Comparison of ENCODE assay signal across 8 mouse cellular contexts in the genomic region with DNA sequence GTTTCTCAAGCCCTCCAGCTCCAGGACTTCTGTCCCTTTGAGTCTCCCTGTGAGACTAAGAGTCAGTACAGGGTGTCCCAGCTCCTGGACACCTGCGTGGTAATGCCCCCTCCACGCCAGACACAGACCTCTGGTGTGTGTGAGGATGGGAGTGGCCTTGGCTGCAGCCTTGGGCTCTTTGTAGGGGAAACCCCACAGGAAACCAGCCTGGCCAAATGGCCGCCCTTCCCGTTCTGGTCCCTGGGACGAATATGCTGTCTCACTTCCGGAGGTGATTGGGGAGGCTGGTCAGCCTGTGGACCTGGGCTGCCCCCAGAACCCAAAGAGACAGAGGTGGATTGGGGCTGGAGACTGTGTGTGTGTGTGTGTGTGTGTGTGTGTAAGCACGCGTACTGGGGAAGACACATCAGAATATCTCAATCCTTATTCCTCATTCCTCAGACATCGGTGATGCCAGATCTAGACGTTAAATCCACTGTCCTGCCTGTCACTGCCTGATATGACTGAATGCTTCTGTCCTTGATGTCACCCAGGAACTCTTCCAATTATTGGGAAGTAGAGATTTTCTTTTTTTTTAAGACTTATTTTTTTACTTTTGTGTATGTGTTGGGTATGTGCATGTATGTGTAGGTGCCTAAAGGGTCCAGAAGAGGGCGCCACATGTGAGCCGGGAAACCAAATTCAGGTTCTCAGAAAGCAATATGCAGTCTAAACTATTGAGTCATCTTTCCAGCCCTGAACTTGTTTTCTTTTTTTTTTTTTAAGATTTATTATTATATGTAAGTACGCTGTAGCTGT. TPM values are rescaled to one million over a fixed set of nuclear protein-coding genes. Genes with fewer than 3 reads are reported as not detected.
DNase-seq lines count a peak whose midpoint lies in the region; ATAC-seq and TF ChIP-seq lines count a peak whose summit lies in the region.

No protein-coding gene starts in this region.

- no peaks in the 10 kb centered on the region for H3K9me3 ChIP-seq in MEL (replicated peaks; ENCODE audit: insufficient read depth, low read length)

- no peak for TF ChIP-seq RAD21 in MEL (IDR thresholded peaks at IDR 0.05; ENCODE audit: low read depth, low read length)

- ATAC-seq in megakaryocyte progenitor cell, adult 5-6 weeks (replicated peaks; ENCODE audit: poor library complexity) = peak; percentile 15

- H3K4me3 ChIP-seq in MEL (ENCODE audit: control insufficient read depth in 1 of 2, insufficient read depth in 1 of 2, low read depth in 2 of 2, low read length in 2 of 2) = peak overlapping the region; percentile 58 to 72
- H3K4me3 ChIP-seq in embryonic fibroblast, embryonic 13.5 days (ENCODE audit: insufficient read depth, low read length) = peak overlapping the region; percentile 79

- no peaks in the 10 kb centered on the region for H3K27me3 ChIP-seq in MEL (ENCODE audit: control insufficient read depth in 1 of 2, insufficient read depth in 2 of 2, low read length in 2 of 2)

- peak overlapping the region; percentile 45 for H3K27ac ChIP-seq in MEL (ENCODE audit: control insufficient read depth, low read depth, low read length)
- peak overlapping the region; percentile 96 for H3K27ac ChIP-seq in embryonic fibroblast, embryonic 13.5 days (ENCODE audit: insufficient read depth, low read length)

- no peak for TF ChIP-seq POLR2A in MEL (IDR thresholded peaks at IDR 0.05; ENCODE audit: control insufficient read depth in 1 of 2, insufficient read depth in 1 of 2, low read depth in 1 of 2, low read length in 2 of 2, poor library complexity in 1 of 2)
- peak; percentile 9 for TF ChIP-seq POLR2A in embryonic fibroblast, embryonic 13.5 days (IDR thresholded peaks at IDR 0.05; ENCODE audit: low read depth, low read length)

- peaks cover 0 to 26% of the 10 kb centered on the region in 2 experiments for H3K4me1 ChIP-seq in MEL (ENCODE audit: control insufficient read depth in 1 of 2, insufficient read depth in 2 of 2, low read length in 2 of 2)
- H3K4me1 ChIP-seq in embryonic fibroblast, embryonic 13.5 days (ENCODE audit: control insufficient read depth, insufficient read depth, low read length) = no peaks in the 10 kb centered on the region; the same call in 1 of the 2 replicates

- peak overlapping the region; percentile 68 for H3K9ac ChIP-seq in MEL (ENCODE audit: control insufficient read depth, low read depth, low read length, poor library complexity, severe bottlenecking)

- no peak for TF ChIP-seq EP300 in MEL (IDR thresholded peaks at IDR 0.05; ENCODE audit: low read depth in 1 of 2, low read length in 2 of 2)

- H3K79me2 ChIP-seq in MEL (ENCODE audit: control insufficient read depth, insufficient read depth, low read length, poor library complexity) = peaks cover 4% of the 10 kb centered on the region; the same call in 1 of the 2 replicates

- DNase-seq in 3134 (ENCODE audit: extremely low read depth, insufficient read length, low spot score) (peak; percentile 58), MEL (ENCODE audit: low read depth, low spot score) (peak; percentile 75)
- DNase-seq in heart, postnatal 14 days = peak; percentile 84 to 87
- DNase-seq in kidney, postnatal 36 days = peak; percentile 81 to 88
- DNase-seq in thymus, postnatal 14 days = peak; percentile 42
- no peak for DNase-seq in layer of hippocampus, adult 9-10 months (ENCODE audit: low spot score)

- intact Hi-C loops in heart, postnatal 14 days (cut with DNase I) = loop anchor here (5.0 kb wide), 1 partner anchor 458 kb away; a partner anchor contains a TSS

- peak; percentile 42 to 58 (median 48) for TF ChIP-seq CTCF in MEL (IDR thresholded peaks at IDR 0.05 in 2 of 3, conservative IDR thresholded peaks at IDR 0.05 in 1 of 3; ENCODE audit: control insufficient read depth in 1 of 3, insufficient read depth in 1 of 3, low read depth in 2 of 3, low read length in 3 of 3, poor library complexity in 1 of 3, severe bottlenecking in 1 of 3)
- no peak for TF ChIP-seq CTCF in embryonic fibroblast, embryonic 13.5 days (IDR thresholded peaks at IDR 0.05; ENCODE audit: borderline replicate concordance, insufficient read depth, low read length)

- peaks cover 0 to 8% of the 10 kb centered on the region in 2 experiments; a peak in 1 of 4 replicates for H3K36me3 ChIP-seq in MEL (ENCODE audit: control insufficient read depth in 1 of 2, insufficient read depth in 2 of 2, low read length in 2 of 2)

TF ChIP-seq in MEL, 35 proteins besides CTCF, POLR2A, EP300 and RAD21 (continues in another document):
- no peak for TF ChIP-seq UBTF (IDR thresholded peaks at IDR 0.05; ENCODE audit: borderline replicate concordance, insufficient read depth, low read depth, low read length)
- no peak for TF ChIP-seq GABPA (IDR thresholded peaks at IDR 0.05; ENCODE audit: low read depth, low read length)
- TF ChIP-seq TCF12 (IDR thresholded peaks at IDR 0.05; ENCODE audit: low read depth, low read length) = no peak
- no peak for TF ChIP-seq MAZ (IDR thresholded peaks at IDR 0.05; ENCODE audit: low read depth, low read length)
- no peak for TF ChIP-seq MAX (IDR thresholded peaks at IDR 0.05; ENCODE audit: low read length)
- TF ChIP-seq TAL1 (IDR thresholded peaks at IDR 0.05; ENCODE audit: low read length) = no peak; the same call in 1 of the 2 replicates
- no peak for TF ChIP-seq ZC3H11A (IDR thresholded peaks at IDR 0.05; ENCODE audit: low read depth, low read length)
- 0 out of 2 replicates have a peak, but pooled peaks have one; percentile 48 for TF ChIP-seq MXI1 (IDR thresholded peaks at IDR 0.05; ENCODE audit: low read depth, low read length)
- TF ChIP-seq RCOR1 (IDR thresholded peaks at IDR 0.05; ENCODE audit: low read depth, low read length) = no peak
- TF ChIP-seq GATA1 (IDR thresholded peaks at IDR 0.05; ENCODE audit: low read depth, low read length) = no peak
- TF ChIP-seq SMC3 (IDR thresholded peaks at IDR 0.05; ENCODE audit: low read depth, low read length) = peak; percentile 12; the same call in 1 of the 2 replicates
- TF ChIP-seq MEF2A (IDR thresholded peaks at IDR 0.05; ENCODE audit: extremely low read depth, insufficient replicate concordance, low read depth, low read length, poor library complexity, severe bottlenecking) = no peak
- TF ChIP-seq POLR2AphosphoS5 (IDR thresholded peaks at IDR 0.05; ENCODE audit: borderline replicate concordance, low read depth, low read length) = no peak
- peak; percentile 5; the same call in 1 of the 2 replicates for TF ChIP-seq SIN3A (IDR thresholded peaks at IDR 0.05; ENCODE audit: low read length)
- no peak for TF ChIP-seq TBP (IDR thresholded peaks at IDR 0.05; ENCODE audit: low read depth, low read length)
- TF ChIP-seq ZKSCAN1 (IDR thresholded peaks at IDR 0.05; ENCODE audit: low read depth, low read length) = no peak
- TF ChIP-seq USF1 (IDR thresholded peaks at IDR 0.05; ENCODE audit: low read depth, low read length) = no peak
- no peak for TF ChIP-seq CHD2 (IDR thresholded peaks at IDR 0.05; ENCODE audit: low read length)
- TF ChIP-seq BHLHE40 (IDR thresholded peaks at IDR 0.05; ENCODE audit: borderline replicate concordance, low read depth, low read length) = no peak

RNA-seq across cellular contexts. Expression of a gene that starts 19.2 kb away (rescaled TPM):
- total RNA-seq in MEL (2012; rRNA removed) = 0.56 and 2.0 TPM in 2 replicates
- 1 to 10 TPM in 1 of 2 experiments, not detected in 1; 1.7 TPM for polyA plus RNA-seq in MEL (2012; ENCODE audit: insufficient read depth in 1 of 2, insufficient read length in 2 of 2, low read depth in 1 of 2, low replicate concordance in 2 of 2, missing spikeins in 1 of 2)
- not detected in 2 replicates for polyA plus RNA-seq in embryonic fibroblast, embryonic 13.5 days (2011; ENCODE audit: insufficient read length, low read depth, missing spikeins)
- 1 to 10 TPM; 1.8 to 2.0 TPM for total RNA-seq in heart, postnatal 14 days (2021)
- 0.54 and 1.7 TPM in 2 replicates for total RNA-seq in megakaryocyte progenitor cell, adult 5-6 weeks (2015)
- total RNA-seq in megakaryocyte progenitor cell, adult 5-6 weeks (2017) = 3.5 TPM in 1 of 2 replicates, not detected in the other

RNA-seq across cellular contexts. Expression of a gene that starts 32.7 kb away (rescaled TPM):
- 3.6 and 4.4 TPM in 2 replicates for total RNA-seq in MEL (2012; rRNA removed)
- polyA plus RNA-seq in MEL (2012; ENCODE audit: insufficient read depth in 1 of 2, insufficient read length in 2 of 2, low read depth in 1 of 2, low replicate concordance in 2 of 2, missing spikeins in 1 of 2) = 1 to 10 TPM in 1 of 2 experiments, not detected in 1; 7.4 TPM
- 7.3 and 10.9 TPM in 2 replicates for polyA plus RNA-seq in embryonic fibroblast, embryonic 13.5 days (2011; ENCODE audit: insufficient read length, low read depth, missing spikeins)
- 10 to 100 TPM in 1 of 2 experiments, 1 to 10 TPM in 1; 9.1 to 10.1 TPM for total RNA-seq in heart, postnatal 14 days (2021)
- total RNA-seq in megakaryocyte progenitor cell, adult 5-6 weeks (2015) = 3.2 and 3.4 TPM in 2 replicates
- 4.2 and 5.0 TPM in 2 replicates for total RNA-seq in megakaryocyte progenitor cell, adult 5-6 weeks (2017)

RNA-seq across cellular contexts. Expression of a gene that starts 45.3 kb away (rescaled TPM):
- 159 and 164 TPM in 2 replicates for total RNA-seq in MEL (2012; rRNA removed)
- 100 to 1,000 TPM in 1 of 2 experiments, not detected in 1; 149 TPM for polyA plus RNA-seq in MEL (2012; ENCODE audit: insufficient read depth in 1 of 2, insufficient read length in 2 of 2, low read depth in 1 of 2, low replicate concordance in 2 of 2, missing spikeins in 1 of 2)
- polyA plus RNA-seq in embryonic fibroblast, embryonic 13.5 days (2011; ENCODE audit: insufficient read length, low read depth, missing spikeins) = 98.2 and 104 TPM in 2 replicates
- 100 to 1,000 TPM; 213 to 217 TPM for total RNA-seq in heart, postnatal 14 days (2021)
- total RNA-seq in megakaryocyte progenitor cell, adult 5-6 weeks (2015) = 121 and 132 TPM in 2 replicates
- 63.4 and 107 TPM in 2 replicates for total RNA-seq in megakaryocyte progenitor cell, adult 5-6 weeks (2017)

RNA-seq across cellular contexts. Expression of a gene that starts 53.0 kb away (rescaled TPM):
- total RNA-seq in MEL (2012; rRNA removed) = 26.8 and 27.8 TPM in 2 replicates
- 10 to 100 TPM in 1 of 2 experiments, not detected in 1; 43.2 TPM for polyA plus RNA-seq in MEL (2012; ENCODE audit: insufficient read depth in 1 of 2, insufficient read length in 2 of 2, low read depth in 1 of 2, low replicate concordance in 2 of 2, missing spikeins in 1 of 2)
- 16.7 and 25.1 TPM in 2 replicates for polyA plus RNA-seq in embryonic fibroblast, embryonic 13.5 days (2011; ENCODE audit: insufficient read length, low read depth, missing spikeins)
- 10 to 100 TPM in 1 of 2 experiments, 1 to 10 TPM in 1; 7.6 to 12.5 TPM for total RNA-seq in heart, postnatal 14 days (2021)
- 34.3 and 39.1 TPM in 2 replicates for total RNA-seq in megakaryocyte progenitor cell, adult 5-6 weeks (2015)
- 13.8 and 17.4 TPM in 2 replicates for total RNA-seq in megakaryocyte progenitor cell, adult 5-6 weeks (2017)

RNA-seq across cellular contexts. Expression of a gene that starts 56.3 kb away (rescaled TPM):
- 1.3 and 2.2 TPM in 2 replicates for total RNA-seq in MEL (2012; rRNA removed)
- polyA plus RNA-seq in MEL (2012; ENCODE audit: insufficient read depth in 1 of 2, insufficient read length in 2 of 2, low read depth in 1 of 2, low replicate concordance in 2 of 2, missing spikeins in 1 of 2) = 1 to 10 TPM in 1 of 2 experiments, not detected in 1; 3.0 TPM
- polyA plus RNA-seq in embryonic fibroblast, embryonic 13.5 days (2011; ENCODE audit: insufficient read length, low read depth, missing spikeins) = 0.48 and 0.95 TPM in 2 replicates
- under 1 TPM; 0.33 to 0.37 TPM for total RNA-seq in heart, postnatal 14 days (2021)
- 0.17 and 0.32 TPM in 2 replicates for total RNA-seq in megakaryocyte progenitor cell, adult 5-6 weeks (2015)
- total RNA-seq in megakaryocyte progenitor cell, adult 5-6 weeks (2017) = 2.1 and 2.2 TPM in 2 replicates
